Mouse (Mus musculus): ENCODE results near the gene Camta1.

The Camta1 gene

GRCm38 (mm10) chr4:151695984-151696383 lies 165.7 kb downstream of the Camta1 start:
- peaks cover 8% of the 10 kb centered on the region for H3K27me3 ChIP-seq (ENCODE audit: insufficient read depth, low read length)
- no peak overlapping the region for H3K4me3 ChIP-seq (replicated peaks; ENCODE audit: low read length)
- no peak for TF ChIP-seq POU5F1 (IDR thresholded peaks at IDR 0.05; ENCODE audit: borderline replicate concordance, low read length)
- no peak for TF ChIP-seq CTCF (conservative IDR thresholded peaks at IDR 0.05; ENCODE audit: low read length)
- no peak for TF ChIP-seq NANOG (IDR thresholded peaks at IDR 0.05; ENCODE audit: borderline replicate concordance, low read length)
- H3K4me1 ChIP-seq (replicated peaks; ENCODE audit: low read depth, low read length), result peaks cover 14% of the 10 kb centered on the region
- H3K36me3 ChIP-seq (ENCODE audit: insufficient read depth, low read length), result no peaks in the 10 kb centered on the region
- peaks cover 5% of the 10 kb centered on the region; the same call in 1 of the 2 replicates for H3K9me3 ChIP-seq (ENCODE audit: low read length)

- no peak overlapping the region for H3K4me3 ChIP-seq (replicated peaks; ENCODE audit: low read length)
- H3K36me3 ChIP-seq (ENCODE audit: insufficient read depth, low read length), result no peaks in the 10 kb centered on the region
- H3K9me3 ChIP-seq (ENCODE audit: low read length), result peaks cover 4% of the 10 kb centered on the region; the same call in 1 of the 2 replicates
- no peak for TF ChIP-seq CTCF (conservative IDR thresholded peaks at IDR 0.05; ENCODE audit: low read length)
- TF ChIP-seq NANOG (IDR thresholded peaks at IDR 0.05; ENCODE audit: borderline replicate concordance, low read length), result no peak
- no peak for TF ChIP-seq POU5F1 (IDR thresholded peaks at IDR 0.05; ENCODE audit: borderline replicate concordance, low read length)
- peaks cover 11% of the 10 kb centered on the region; the same call in 1 of the 2 replicates for H3K4me1 ChIP-seq (replicated peaks; ENCODE audit: low read depth, low read length)
- peaks cover 8% of the 10 kb centered on the region for H3K27me3 ChIP-seq (ENCODE audit: insufficient read depth, low read length)
These were observed 167.1 kb downstream of the Camta1 start for GRCm38 (mm10) chr4:151694531-151694930.

- TF ChIP-seq CTCF (conservative IDR thresholded peaks at IDR 0.05; ENCODE audit: low read length) (peak; percentile 91), NANOG (IDR thresholded peaks at IDR 0.05; ENCODE audit: borderline replicate concordance, low read length) (no peak)
- Histone ChIP-seq H3K36me3 (ENCODE audit: insufficient read depth, low read length) (no peaks in the 10 kb centered on the region), H3K4me3 (replicated peaks; ENCODE audit: low read length) (no peak overlapping the region), H3K27me3 (ENCODE audit: insufficient read depth, low read length) (peaks cover 5% of the 10 kb centered on the region; the same call in 1 of the 2 replicates), H3K4me1 (replicated peaks; ENCODE audit: low read depth, low read length) (peaks cover 11% of the 10 kb centered on the region; the same call in 1 of the 2 replicates), H3K9me3 (ENCODE audit: low read length) (no peaks in the 10 kb centered on the region)
These were observed 167.6 kb downstream of the Camta1 start for GRCm38 (mm10) chr4:151694047-151694446.

GRCm38 (mm10) chr4:151690041-151690440 lies 171.6 kb downstream of the Camta1 start:
- H3K9me3 ChIP-seq (ENCODE audit: low read length), result no peaks in the 10 kb centered on the region
- peaks cover 17% of the 10 kb centered on the region; the same call in 1 of the 2 replicates for H3K4me1 ChIP-seq (replicated peaks; ENCODE audit: low read depth, low read length)
- no peak overlapping the region for H3K4me3 ChIP-seq (replicated peaks; ENCODE audit: low read length)
- H3K36me3 ChIP-seq (ENCODE audit: insufficient read depth, low read length), result no peaks in the 10 kb centered on the region
- peaks cover under 1% of the 10 kb centered on the region; the same call in 1 of the 2 replicates for H3K27me3 ChIP-seq (ENCODE audit: insufficient read depth, low read length)
- no peak for TF ChIP-seq CTCF (conservative IDR thresholded peaks at IDR 0.05; ENCODE audit: low read length)
- TF ChIP-seq POU5F1 (IDR thresholded peaks at IDR 0.05; ENCODE audit: borderline replicate concordance, low read length), result no peak
- TF ChIP-seq NANOG (IDR thresholded peaks at IDR 0.05; ENCODE audit: borderline replicate concordance, low read length), result no peak

GRCm38 (mm10) chr4:151688206-151688605 lies 173.5 kb downstream of the Camta1 start:
- Histone ChIP-seq H3K36me3 (ENCODE audit: insufficient read depth, low read length) (no peaks in the 10 kb centered on the region), H3K4me1 (replicated peaks; ENCODE audit: low read depth, low read length) (peaks cover 17% of the 10 kb centered on the region; the same call in 1 of the 2 replicates), H3K4me3 (replicated peaks; ENCODE audit: low read length) (no peak overlapping the region), H3K9me3 (ENCODE audit: low read length) (no peaks in the 10 kb centered on the region), H3K27me3 (ENCODE audit: insufficient read depth, low read length) (no peaks in the 10 kb centered on the region)
- no peak for TF ChIP-seq NANOG (IDR thresholded peaks at IDR 0.05; ENCODE audit: borderline replicate concordance, low read length)
- no peak for TF ChIP-seq CTCF (conservative IDR thresholded peaks at IDR 0.05; ENCODE audit: low read length)
- TF ChIP-seq POU5F1 (IDR thresholded peaks at IDR 0.05; ENCODE audit: borderline replicate concordance, low read length), result no peak

- Histone ChIP-seq H3K27me3 (ENCODE audit: insufficient read depth, low read length) (no peaks in the 10 kb centered on the region), H3K4me3 (replicated peaks; ENCODE audit: low read length) (no peak overlapping the region), H3K4me1 (replicated peaks; ENCODE audit: low read depth, low read length) (0 out of 2 replicates have a peak, but pooled peaks cover 13% of the 10 kb centered on the region), H3K9me3 (ENCODE audit: low read length) (no peaks in the 10 kb centered on the region), H3K36me3 (ENCODE audit: insufficient read depth, low read length) (no peaks in the 10 kb centered on the region)
- no peak for TF ChIP-seq CTCF (conservative IDR thresholded peaks at IDR 0.05; ENCODE audit: low read length)
- TF ChIP-seq NANOG (IDR thresholded peaks at IDR 0.05; ENCODE audit: borderline replicate concordance, low read length), result no peak
These were observed 177.1 kb downstream of the Camta1 start for GRCm38 (mm10) chr4:151684596-151684995.

- Histone ChIP-seq H3K9me3 (ENCODE audit: low read length) (peaks cover 6% of the 10 kb centered on the region; the same call in 1 of the 2 replicates), H3K27me3 (ENCODE audit: insufficient read depth, low read length) (no peaks in the 10 kb centered on the region), H3K36me3 (ENCODE audit: insufficient read depth, low read length) (no peaks in the 10 kb centered on the region), H3K4me1 (replicated peaks; ENCODE audit: low read depth, low read length) (0 out of 2 replicates have a peak, but pooled peaks cover 13% of the 10 kb centered on the region), H3K4me3 (replicated peaks; ENCODE audit: low read length) (no peak overlapping the region)
- TF ChIP-seq NANOG (IDR thresholded peaks at IDR 0.05; ENCODE audit: borderline replicate concordance, low read length), result no peak
- TF ChIP-seq CTCF (conservative IDR thresholded peaks at IDR 0.05; ENCODE audit: low read length), result peak; percentile 36
These were observed 178.7 kb downstream of the Camta1 start for GRCm38 (mm10) chr4:151682831-151683488.

GRCm38 (mm10) chr4:151672452-151672851 lies 189.2 kb downstream of the Camta1 start:
- Histone ChIP-seq H3K9me3 (ENCODE audit: low read length) (0 out of 2 replicates have a peak, but pooled peaks cover 4% of the 10 kb centered on the region), H3K27me3 (ENCODE audit: insufficient read depth, low read length) (peaks cover 7% of the 10 kb centered on the region; the same call in 1 of the 2 replicates), H3K4me3 (replicated peaks; ENCODE audit: low read length) (0 out of 2 replicates have a peak overlapping the region, but pooled peaks have one; percentile 10), H3K4me1 (replicated peaks; ENCODE audit: low read depth, low read length) (peaks cover 24% of the 10 kb centered on the region), H3K36me3 (ENCODE audit: insufficient read depth, low read length) (no peaks in the 10 kb centered on the region)
- TF ChIP-seq POU5F1 (IDR thresholded peaks at IDR 0.05; ENCODE audit: borderline replicate concordance, low read length) (no peak), NANOG (IDR thresholded peaks at IDR 0.05; ENCODE audit: borderline replicate concordance, low read length) (no peak), CTCF (conservative IDR thresholded peaks at IDR 0.05; ENCODE audit: low read length) (no peak)
